Mouse (Mus musculus) C2C12 (cell line): Measurements from ENCODE around the gene Gm3646.

Experiments used
- CEBPB ChIP-seq: IDR thresholded peaks from one replicate; pipeline ENCODE4 v1.6.1; 2011; ENCODE audit warnings: low read depth, mild to moderate bottlenecking, control low read depth, moderate library complexity
- CTCF ChIP-seq: IDR thresholded peaks from one replicate; pipeline ENCODE4 v1.5.1; 2011; ENCODE audit not compliant: control insufficient read depth, insufficient read depth, insufficient read length
- MAX ChIP-seq: IDR thresholded peaks from one replicate; pipeline ENCODE4 v1.6.1; 2011; ENCODE audit warnings: mild to moderate bottlenecking, control low read depth
- MYOD1 ChIP-seq: IDR thresholded peaks from one replicate; pipeline ENCODE4 v1.6.1; 2011; ENCODE audit warnings: low read depth; ENCODE audit not compliant: control insufficient read depth, insufficient read length
- USF1 ChIP-seq: IDR thresholded peaks from one replicate; pipeline ENCODE4 v1.6.1; 2011; ENCODE audit warnings: low read depth, mild to moderate bottlenecking, control low read depth, moderate library complexity

- TF ChIP-seq CEBPB, result no peak
- TF ChIP-seq CTCF, result no peak
- no peak for TF ChIP-seq MAX
- TF ChIP-seq USF1, result no peak
- TF ChIP-seq MYOD1, result no peak
Observed at GRCm38 (mm10) chr1:39772401-39773095, 32.6 kb downstream of the Gm3646 start.
